Mouse (Mus musculus): ENCODE results near the gene Wipf3.

Gene Wipf3

DNA sequence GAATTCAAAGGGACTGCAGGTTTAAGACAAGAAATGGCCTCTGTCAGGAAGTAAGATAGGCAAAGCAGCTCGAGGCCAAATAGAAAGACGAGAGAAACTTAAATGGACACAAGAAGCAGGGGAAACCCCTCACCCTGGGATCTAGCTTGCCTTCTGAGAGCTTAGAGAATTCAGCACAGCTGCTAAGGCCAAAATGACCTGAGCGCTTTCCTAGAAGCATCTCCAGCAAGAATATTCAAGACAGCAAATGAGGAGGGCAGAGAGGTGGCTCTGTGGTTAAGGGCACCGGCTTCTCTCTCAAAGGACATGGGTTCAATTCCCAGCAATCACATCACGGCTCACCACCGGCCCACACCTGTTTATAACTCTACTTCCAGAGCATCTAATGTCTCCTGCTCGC is 107.7 kb downstream of the Wipf3 start:
- no peak for DNase-seq

DNA sequence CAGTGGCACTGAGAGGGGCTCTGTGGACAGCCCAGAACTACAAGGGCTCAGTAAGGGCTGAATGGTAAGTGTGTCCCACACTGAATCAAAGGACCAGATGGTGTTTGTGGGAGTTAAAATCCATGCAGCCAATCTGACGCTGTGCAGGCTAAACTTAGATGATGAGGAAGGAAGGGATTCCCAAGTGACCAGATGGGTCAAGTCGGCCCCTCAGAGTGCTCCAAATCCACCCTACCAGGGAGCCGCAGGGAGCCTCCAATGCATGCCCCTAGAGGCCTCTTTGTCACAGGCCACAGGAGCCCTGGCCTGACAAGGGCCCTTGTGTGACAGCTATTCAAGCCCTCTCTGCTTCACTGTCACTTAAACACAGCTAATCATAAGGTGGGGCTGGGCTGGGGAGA is 109.4 kb downstream of the Wipf3 start:
- DNase-seq, result no peak

DNA sequence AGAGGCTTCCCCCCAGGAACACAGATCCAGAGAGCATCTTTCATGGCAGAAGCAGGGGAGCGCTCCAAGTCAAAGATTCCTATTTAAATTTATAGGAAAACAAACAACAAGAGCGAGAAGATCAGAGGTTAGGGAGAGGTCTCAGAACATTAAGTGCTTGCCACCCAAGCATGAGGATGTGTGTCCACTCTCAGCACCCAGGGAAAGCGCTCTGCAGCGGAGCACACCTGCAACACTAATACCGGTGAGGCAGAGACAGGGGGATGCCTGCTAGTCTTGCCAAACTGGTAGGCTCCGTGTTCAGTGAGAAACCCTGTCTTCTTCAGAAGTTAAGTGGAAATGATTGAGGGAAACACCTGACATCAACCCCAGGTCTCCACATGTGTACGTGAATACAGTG is 110.0 kb downstream of the Wipf3 start:
- DNase-seq, result no peak

DNA sequence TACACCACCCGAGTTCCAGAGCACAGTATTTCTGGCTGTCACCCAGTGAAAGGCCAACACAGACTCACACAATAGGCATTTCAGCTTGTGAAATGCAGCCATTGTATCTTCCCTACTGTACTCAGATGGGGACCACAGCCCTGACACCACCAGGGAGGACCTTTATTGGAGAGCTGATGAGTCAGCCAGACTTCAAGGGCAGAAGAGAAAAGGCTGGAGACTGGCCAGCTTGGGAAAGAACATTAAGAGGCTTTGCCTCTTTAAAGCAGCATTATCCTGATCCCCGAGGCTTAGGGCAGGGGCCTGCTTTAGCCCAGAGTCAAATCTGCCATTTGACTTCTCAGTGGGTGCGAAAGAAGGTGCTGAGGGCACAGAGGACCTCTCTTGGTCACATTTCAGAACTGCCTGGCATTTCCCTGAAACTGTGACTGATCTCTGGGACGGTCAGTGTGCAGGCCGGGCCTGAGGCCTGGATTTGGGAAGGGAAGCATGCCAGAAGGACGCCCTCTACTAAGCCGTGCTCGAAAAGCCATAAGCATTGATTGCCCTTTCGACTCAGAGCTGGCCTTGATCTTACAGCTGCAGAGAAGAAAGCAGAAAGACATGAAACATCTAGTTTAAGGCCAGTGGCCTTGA is 111.0 kb downstream of the Wipf3 start:
- DNase-seq, result no peak

DNA sequence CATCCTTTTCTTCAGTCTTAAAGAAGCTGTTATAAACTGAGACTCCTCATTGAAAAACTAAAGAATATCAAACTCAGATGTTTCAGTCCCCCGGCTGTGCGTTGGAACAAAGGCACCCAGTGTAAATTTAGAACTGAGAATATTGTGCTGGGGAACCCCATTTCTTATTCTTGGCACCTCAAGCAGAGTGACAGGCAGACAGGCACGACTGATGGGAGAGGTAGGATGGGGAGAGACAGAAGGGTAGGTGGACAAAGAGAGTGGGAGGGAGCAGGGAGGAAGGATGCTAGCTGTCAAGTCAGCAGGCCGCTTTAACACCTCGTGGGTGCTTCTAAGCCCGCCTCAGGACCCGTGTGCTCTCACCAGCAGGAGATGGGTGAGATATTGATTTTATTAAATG is 113.4 kb downstream of the Wipf3 start:
- DNase-seq, result no peak

DNA sequence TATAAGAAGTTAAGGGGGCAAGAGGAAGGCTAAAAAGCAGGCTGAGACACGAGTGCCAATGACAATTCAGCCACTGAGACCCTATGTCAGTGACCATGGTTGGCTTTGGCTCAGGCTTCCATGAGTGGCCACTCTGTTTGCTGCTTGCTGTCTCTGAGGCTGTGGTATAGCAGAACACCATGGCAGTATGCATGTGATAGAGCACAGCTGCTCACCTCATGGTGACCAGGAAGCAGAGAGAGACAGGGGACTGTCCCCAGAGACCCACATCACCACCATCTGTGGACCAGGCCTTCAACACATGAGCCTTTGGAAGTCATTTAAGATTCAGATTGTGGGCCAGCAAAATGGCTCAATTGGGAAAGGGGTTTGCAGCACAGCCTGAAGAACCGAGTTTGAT is 114.2 kb downstream of the Wipf3 start:
- no peak for DNase-seq

DNA sequence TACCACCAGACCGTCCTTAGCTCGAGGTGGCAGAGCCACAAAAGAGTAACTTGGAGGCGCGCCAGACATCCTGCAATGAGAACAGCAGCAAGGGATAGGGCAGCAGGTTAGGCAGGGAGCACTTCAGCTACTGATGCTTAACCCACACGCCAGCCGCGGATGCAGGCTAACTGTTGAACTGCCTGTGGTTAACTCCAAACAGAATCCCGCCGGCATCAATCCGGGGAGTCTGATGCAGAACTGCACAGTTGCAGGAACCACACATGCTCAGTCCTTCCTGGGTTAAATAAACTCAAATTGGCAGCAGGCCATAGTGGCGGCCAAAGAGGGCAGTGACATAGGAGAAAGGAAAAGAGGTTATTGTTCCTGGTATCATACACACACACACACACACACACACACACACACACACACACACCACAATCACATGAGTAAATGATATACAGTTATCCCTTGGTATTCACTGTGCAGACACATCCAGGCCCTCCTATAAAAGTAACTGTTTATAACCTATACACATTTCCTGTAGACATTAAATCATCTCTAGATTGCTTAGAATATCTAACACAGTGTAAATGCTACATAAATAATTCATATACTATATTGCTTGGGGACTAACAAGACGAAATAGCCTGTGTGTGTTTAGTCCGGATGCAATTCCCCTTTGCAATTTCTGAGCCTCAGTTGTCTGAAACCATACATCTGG is 119.1 kb downstream of the Wipf3 start:
- DNase-seq, result peak; percentile 82

DNA sequence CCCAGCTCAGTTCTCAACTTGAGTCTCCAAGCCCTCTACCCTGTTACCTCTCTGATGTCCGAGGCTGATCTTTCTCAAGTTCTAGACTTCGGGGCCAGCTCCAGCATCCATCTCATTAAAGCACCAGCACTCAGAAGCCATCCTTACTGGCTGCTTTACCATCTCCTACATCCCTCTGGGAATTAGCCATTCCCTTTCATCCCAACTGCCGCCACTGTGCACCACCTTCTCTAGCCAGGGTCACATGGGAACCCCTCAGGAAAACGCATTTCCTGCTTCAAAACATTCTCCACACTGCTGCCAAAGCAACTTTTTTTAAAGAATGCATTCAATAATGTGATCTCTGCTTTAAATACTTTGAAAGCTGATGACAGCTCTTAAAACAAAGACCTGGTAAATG is 119.9 kb downstream of the Wipf3 start:
- DNase-seq, result no peak

DNA sequence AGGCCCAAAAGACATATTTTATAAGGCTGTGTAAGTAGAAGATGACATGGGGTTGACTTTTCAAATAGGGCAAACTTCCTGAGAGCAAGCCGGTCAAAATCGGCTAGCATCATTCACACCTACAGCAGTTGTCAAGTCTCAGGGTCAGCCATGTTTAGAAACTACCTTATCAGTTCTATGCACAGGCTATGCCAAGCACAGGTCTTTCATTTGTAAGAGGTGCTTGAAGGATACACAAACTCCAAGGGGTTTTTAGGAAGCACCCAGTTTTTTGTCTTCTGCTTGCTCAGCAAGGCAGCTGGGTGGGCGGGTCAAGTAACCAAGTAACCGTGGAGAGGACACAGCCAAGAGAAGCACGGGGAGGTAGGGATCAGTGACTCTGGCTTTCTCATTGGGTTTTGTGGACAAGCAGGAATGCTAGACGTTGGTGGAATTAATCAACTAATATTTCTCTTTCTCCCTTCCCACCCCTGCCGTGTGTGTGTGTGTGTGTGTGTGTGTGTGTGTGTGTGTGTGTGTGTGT is 121.5 kb downstream of the Wipf3 start:
- no peak for DNase-seq

DNA sequence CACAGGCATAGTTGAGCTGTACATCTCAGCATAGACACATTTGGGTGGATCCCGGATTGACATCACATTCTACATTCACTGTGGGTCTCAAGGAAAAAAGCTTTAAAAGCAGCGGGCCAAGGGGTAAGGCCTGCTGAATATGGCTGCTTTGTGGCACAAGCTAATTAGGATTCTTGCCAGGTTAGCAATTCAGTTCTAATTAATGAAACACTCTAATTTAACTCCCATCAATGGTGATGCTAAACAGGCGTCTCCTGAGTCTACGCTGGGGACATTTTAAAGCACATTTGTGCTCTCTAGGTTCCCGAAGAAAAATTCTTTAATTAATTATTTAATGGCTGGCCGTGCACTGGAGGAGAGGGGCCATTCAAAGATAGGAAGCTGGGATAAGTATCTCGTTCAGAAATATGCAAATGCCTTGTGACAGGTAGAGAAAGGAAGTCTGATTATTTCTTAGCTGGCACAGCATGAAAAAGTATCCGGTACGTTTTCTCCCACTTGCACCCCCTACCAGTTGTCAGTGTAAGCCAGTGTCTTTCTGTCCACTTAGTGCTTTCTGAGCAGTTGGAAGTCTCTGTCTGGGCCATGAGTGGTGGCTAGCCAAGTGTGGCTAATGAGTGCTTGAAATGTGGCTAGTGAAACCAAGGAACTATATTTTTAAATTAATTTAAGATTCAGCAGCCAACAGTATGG is 123.5 kb downstream of the Wipf3 start:
- no peak for DNase-seq
